Mouse (Mus musculus): Measurements from ENCODE around the gene Jhy.

DNA sequence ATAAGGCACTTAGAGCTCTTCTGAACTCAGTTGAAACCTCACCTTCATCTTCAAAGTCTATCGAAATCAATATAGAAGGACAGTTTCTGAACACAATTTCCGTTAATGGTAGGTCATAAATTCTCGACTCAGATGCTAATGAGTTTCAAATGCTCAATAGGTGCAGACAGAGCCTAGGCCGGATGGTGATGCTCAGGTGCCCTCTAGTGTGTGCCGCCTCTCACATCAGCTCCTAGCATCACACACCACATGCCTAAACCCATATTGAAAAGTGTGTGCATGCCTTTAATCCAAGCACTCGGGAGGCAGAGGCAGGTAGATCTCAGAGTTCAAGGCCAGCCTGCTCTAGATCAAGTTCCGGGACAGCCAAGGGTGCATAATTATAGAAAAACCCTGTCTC is 26.5 kb downstream of the Jhy start:
- TF ChIP-seq CTCF (IDR thresholded peaks at IDR 0.05) (peak; percentile 50), POLR2A (IDR thresholded peaks at IDR 0.05; ENCODE audit: insufficient read depth, low read depth, low read length) (no peak), EP300 (IDR thresholded peaks at IDR 0.05; ENCODE audit: insufficient read depth, low read depth, low read length) (no peak)
